Mouse (Mus musculus) heart, postnatal 0 days (tissue): ENCODE data around the gene Dennd5b. TPM values are rescaled to one million over a fixed set of nuclear protein-coding genes. Genes with fewer than 3 reads are reported as not detected.
"Not testable (repeated sequence)": the region's sequence is repeated elsewhere in the genome, so short reads cannot be mapped to it uniquely, and the experiment has no call there.

Source experiments
- ATAC-seq: fragments of 200-750 bp; cut with Nextera tagmentation; 2 replicates; pipeline ENCODE4 v1.8.0; 2017; ENCODE audit warnings: low read depth, moderate number of reproducible peaks, moderate library complexity; ENCODE audit not compliant: insufficient read depth
- DNase-seq: peaks from one replicate; pipeline ENCODE4 v3.0.0-alpha.2; 2016; ENCODE audit warnings: low spot score
- H3K27ac ChIP-seq: fragments of 300-500 bp; sonication (generic); 2 replicates; pipeline ENCODE4 v1.5.1; 2014; ENCODE audit warnings: low read depth, mild to moderate bottlenecking
- H3K27me3 ChIP-seq: fragments of 300-500 bp; sonication (generic); 2 replicates; pipeline ENCODE4 v1.6.1; 2014; ENCODE audit warnings: low read length, mixed read lengths; ENCODE audit not compliant: control insufficient read depth, insufficient read depth
- H3K36me3 ChIP-seq: fragments of 300-500 bp; sonication (generic); replicated peaks from 2 replicates; pipeline ENCODE4 v1.6.1; 2014; ENCODE audit warnings: low read length, mixed read lengths; ENCODE audit not compliant: control insufficient read depth, insufficient read depth
- H3K4me1 ChIP-seq: fragments of 300-500 bp; sonication (generic); 2 replicates; pipeline ENCODE4 v1.6.1; 2014; ENCODE audit warnings: antibody characterized with exemption; ENCODE audit not compliant: control insufficient read depth, insufficient read depth
- H3K4me2 ChIP-seq: fragments of 300-500 bp; sonication (generic); 2 replicates; pipeline ENCODE4 v1.6.1; 2014; ENCODE audit warnings: low read depth, mild to moderate bottlenecking, low read length, moderate library complexity
- H3K4me3 ChIP-seq: fragments of 300-500 bp; sonication (generic); 2 replicates; pipeline ENCODE4 v1.5.1; 2014; ENCODE audit warnings: low read depth, low read length
- H3K9ac ChIP-seq: fragments of 300-500 bp; sonication (generic); replicated peaks from 2 replicates; pipeline ENCODE4 v1.6.1; 2014; ENCODE audit warnings: low read depth, low read length, mixed read lengths
- H3K9me3 ChIP-seq: fragments of 300-500 bp; sonication (generic); replicated peaks from 2 replicates; pipeline ENCODE4 v1.6.1; 2016; ENCODE audit warnings: low read length; ENCODE audit not compliant: control insufficient read depth
- CTCF ChIP-seq: IDR thresholded peaks from 2 replicates; pipeline ENCODE4 v1.5.1; 2016; ENCODE audit warnings: antibody characterized with exemption, control low read depth, low read depth
- EP300 ChIP-seq: IDR thresholded peaks from 2 replicates; pipeline ENCODE4 v1.6.1; 2016; ENCODE audit warnings: antibody characterized with exemption, low read depth
- WGBS: fragments of 180-500 bp; shearing (Covaris S2); extraction: QIAGEN DNeasy Blood & Tissue Kit; methylation state at CpG from one replicate; pipeline ENCODE4 v1.1.7; 2014; 5-methylcytosine and 5-hydroxymethylcytosine counted together
- polyA plus RNA-seq: library from polyadenylated mRNA; unstranded; fragments of >200 nt; fragmentation: Nextera tagmentation; extraction: Ambion mirVana; gene quantifications from 2 replicates; pipeline ENCODE4 v1.2.1, GENCODE M21; 2015
- total RNA-seq: library from RNA; depleted of rRNA; stranded (reverse); fragments of >200 nt; gene quantifications from 2 replicates; pipeline ENCODE4 v1.2.3, GENCODE M21; 2014; ENCODE audit warnings: low replicate concordance

The Dennd5b gene
- total and polyA plus RNA-seq, 2 experiments from 2014 or later, result 5.4 to 25.5 TPM

GRCm38 (mm10) chr6:149131111-149131510 is 29.6 kb upstream of the Dennd5b start:
- 33% methylated on average over 3 of the region's 3 CpGs for WGBS
- TF ChIP-seq CTCF (no peak), EP300 (no peak)
- no peak for DNase-seq
- Histone ChIP-seq H3K36me3 (no peaks in the 10 kb centered on the region), H3K4me2 (no peak overlapping the region), H3K4me1 (peaks cover 4% of the 10 kb centered on the region), H3K4me3 (no peak overlapping the region), H3K9me3 (no peaks in the 10 kb centered on the region), H3K27me3 (no peaks in the 10 kb centered on the region), H3K9ac (no peak overlapping the region), H3K27ac (no peak overlapping the region)
- ATAC-seq, result no peak

- WGBS, result 82% methylated on average over 8 of the region's 8 CpGs
- not testable (repeated sequence) for H3K27ac ChIP-seq, ATAC-seq
These were observed 28.4 kb upstream of the Dennd5b start, which contains the start of gene Gm10203 for GRCm38 (mm10) chr6:149129870-149130269. Gene Gm10203, plus strand, starts transcription at chr6:149130170.

GRCm38 (mm10) chr6:149126675-149127074 is 25.2 kb upstream of the Dennd5b start:
- DNase-seq, result no peak
- H3K4me3 ChIP-seq, result no peak overlapping the region
- TF ChIP-seq CTCF (peak; percentile 44), EP300 (no peak)
- H3K9ac ChIP-seq, result no peak overlapping the region
- no peak overlapping the region for H3K27ac ChIP-seq
- H3K4me2 ChIP-seq, result no peak overlapping the region
- H3K9me3 ChIP-seq, result no peaks in the 10 kb centered on the region
- H3K36me3 ChIP-seq, result no peaks in the 10 kb centered on the region
- no peak for ATAC-seq
- no peaks in the 10 kb centered on the region for H3K27me3 ChIP-seq
- no peaks in the 10 kb centered on the region for H3K4me1 ChIP-seq
- WGBS, result 58% methylated on average over 4 of the region's 4 CpGs

More at GRCm38 (mm10) chr6:149129870-149130269, 28.4 kb upstream of the Dennd5b start, which contains the start of gene Gm10203:
- not testable (repeated sequence) for H3K4me3 ChIP-seq, H3K27me3 ChIP-seq, H3K36me3 ChIP-seq, DNase-seq, H3K4me2 ChIP-seq, H3K9ac ChIP-seq, H3K9me3 ChIP-seq, H3K4me1 ChIP-seq

GRCm38 (mm10) chr6:149123042-149123441 is 21.6 kb upstream of the Dennd5b start:
- no peaks in the 10 kb centered on the region for H3K36me3 ChIP-seq
- H3K9me3 ChIP-seq, result no peaks in the 10 kb centered on the region
- H3K27ac ChIP-seq, result no peak overlapping the region
- no peak overlapping the region for H3K4me3 ChIP-seq
- no peaks in the 10 kb centered on the region for H3K27me3 ChIP-seq
- no peak for DNase-seq
- H3K4me1 ChIP-seq, result no peaks in the 10 kb centered on the region
- TF ChIP-seq CTCF (no peak), EP300 (no peak)
- ATAC-seq, result no peak
- no peak overlapping the region for H3K4me2 ChIP-seq
- H3K9ac ChIP-seq, result no peak overlapping the region
- WGBS, result 67% methylated on average over 3 of the region's 3 CpGs

- 35% methylated on average over 2 of the region's 2 CpGs for WGBS
- Histone ChIP-seq H3K4me3 (no peak overlapping the region), H3K4me1 (no peaks in the 10 kb centered on the region), H3K27ac (no peak overlapping the region), H3K9me3 (no peaks in the 10 kb centered on the region), H3K27me3 (no peaks in the 10 kb centered on the region), H3K4me2 (no peak overlapping the region), H3K9ac (no peak overlapping the region), H3K36me3 (no peaks in the 10 kb centered on the region)
- peak; percentile 75 for ATAC-seq
- peak; percentile 79 for TF ChIP-seq CTCF
- TF ChIP-seq EP300, result no peak
- peak; percentile 82 for DNase-seq
These were observed 18.4 kb upstream of the Dennd5b start for GRCm38 (mm10) chr6:149119853-149120252.

GRCm38 (mm10) chr6:149118935-149119334 is 17.5 kb upstream of the Dennd5b start:
- Histone ChIP-seq H3K9ac (no peak overlapping the region), H3K9me3 (no peaks in the 10 kb centered on the region), H3K27me3 (no peaks in the 10 kb centered on the region), H3K27ac (no peak overlapping the region), H3K4me1 (no peaks in the 10 kb centered on the region), H3K4me2 (no peak overlapping the region), H3K36me3 (no peaks in the 10 kb centered on the region), H3K4me3 (no peak overlapping the region)
- DNase-seq, result no peak
- 56% methylated on average over 2 of the region's 2 CpGs for WGBS
- no peak for TF ChIP-seq EP300
- TF ChIP-seq CTCF, result no peak
- no peak for ATAC-seq
